Mouse (Mus musculus): Measurements from ENCODE around the gene Ifi207. TPM values are rescaled to one million over a fixed set of nuclear protein-coding genes. Genes with fewer than 3 reads are reported as not detected.
"Not testable (repeated sequence)": the region's sequence is repeated elsewhere in the genome, so short reads cannot be mapped to it uniquely, and the experiment has no call there.

Gene Ifi207
- 0.25 and 0.75 TPM in 2 replicates for total RNA-seq (2017)

- ATAC-seq (replicated peaks in 1 of 2; ENCODE audit: insufficient read depth in 1 of 2, low FRiP score in 2 of 2, low TSS enrichment in 1 of 2, low read depth in 1 of 2, poor library complexity in 2 of 2, severe bottlenecking in 2 of 2), result peak; percentile 42; a peak in 3 of 4 replicates
Observed at GRCm38 (mm10) chr1:173741656-173742055, at the start of gene Ifi207. Gene Ifi207, minus strand, starts transcription at chr1:173741747.

GRCm38 (mm10) chr1:173773457-173773856, 31.9 kb upstream of the Ifi207 start:
- ATAC-seq (replicated peaks in 1 of 2; ENCODE audit: insufficient read depth in 1 of 2, low FRiP score in 2 of 2, low TSS enrichment in 1 of 2, low read depth in 1 of 2, poor library complexity in 2 of 2, severe bottlenecking in 2 of 2), result not testable (repeated sequence)

- ATAC-seq (replicated peaks in 1 of 2; ENCODE audit: insufficient read depth in 1 of 2, low FRiP score in 2 of 2, low TSS enrichment in 1 of 2, low read depth in 1 of 2, poor library complexity in 2 of 2, severe bottlenecking in 2 of 2), result peak; percentile 82 to 86
Observed at GRCm38 (mm10) chr1:173766848-173767617, 25.5 kb upstream of the Ifi207 start, which contains the start of gene Ifi204. Gene Ifi204, minus strand, starts transcription at chr1:173766943.

GRCm38 (mm10) chr1:173760032-173760431, 18.5 kb upstream of the Ifi207 start:
- ATAC-seq (replicated peaks in 1 of 2; ENCODE audit: insufficient read depth in 1 of 2, low FRiP score in 2 of 2, low TSS enrichment in 1 of 2, low read depth in 1 of 2, poor library complexity in 2 of 2, severe bottlenecking in 2 of 2), result not testable (repeated sequence)

GRCm38 (mm10) chr1:173742262-173742661, 715 bp upstream of the Ifi207 start:
- ATAC-seq (replicated peaks in 1 of 2; ENCODE audit: insufficient read depth in 1 of 2, low FRiP score in 2 of 2, low TSS enrichment in 1 of 2, low read depth in 1 of 2, poor library complexity in 2 of 2, severe bottlenecking in 2 of 2), result no peak; a peak in 1 of 4 replicates

- ATAC-seq (replicated peaks in 1 of 2; ENCODE audit: insufficient read depth in 1 of 2, low FRiP score in 2 of 2, low TSS enrichment in 1 of 2, low read depth in 1 of 2, poor library complexity in 2 of 2, severe bottlenecking in 2 of 2), result no peak
Observed at GRCm38 (mm10) chr1:173740537-173740936, 1.0 kb downstream of the Ifi207 start.

GRCm38 (mm10) chr1:173736986-173737385, 4.6 kb downstream of the Ifi207 start:
- no peak for ATAC-seq (replicated peaks in 1 of 2; ENCODE audit: insufficient read depth in 1 of 2, low FRiP score in 2 of 2, low TSS enrichment in 1 of 2, low read depth in 1 of 2, poor library complexity in 2 of 2, severe bottlenecking in 2 of 2)

- ATAC-seq (replicated peaks in 1 of 2; ENCODE audit: insufficient read depth in 1 of 2, low FRiP score in 2 of 2, low TSS enrichment in 1 of 2, low read depth in 1 of 2, poor library complexity in 2 of 2, severe bottlenecking in 2 of 2), result not testable (repeated sequence)
Observed at GRCm38 (mm10) chr1:173735015-173735414, 6.5 kb downstream of the Ifi207 start.

GRCm38 (mm10) chr1:173733219-173733618, 8.3 kb downstream of the Ifi207 start:
- ATAC-seq (replicated peaks in 1 of 2; ENCODE audit: insufficient read depth in 1 of 2, low FRiP score in 2 of 2, low TSS enrichment in 1 of 2, low read depth in 1 of 2, poor library complexity in 2 of 2, severe bottlenecking in 2 of 2), result no peak

- ATAC-seq (replicated peaks in 1 of 2; ENCODE audit: insufficient read depth in 1 of 2, low FRiP score in 2 of 2, low TSS enrichment in 1 of 2, low read depth in 1 of 2, poor library complexity in 2 of 2, severe bottlenecking in 2 of 2), result peak in 1 of 2 experiments; percentile 39; a peak in 1 of 4 replicates
Observed at GRCm38 (mm10) chr1:173694270-173694669, 47.3 kb downstream of the Ifi207 start.

- ATAC-seq (replicated peaks in 1 of 2; ENCODE audit: insufficient read depth in 1 of 2, low FRiP score in 2 of 2, low TSS enrichment in 1 of 2, low read depth in 1 of 2, poor library complexity in 2 of 2, severe bottlenecking in 2 of 2), result not testable (repeated sequence)
Observed at GRCm38 (mm10) chr1:173678605-173679004, 62.9 kb downstream of the Ifi207 start.

- ATAC-seq (replicated peaks in 1 of 2; ENCODE audit: insufficient read depth in 1 of 2, low FRiP score in 2 of 2, low TSS enrichment in 1 of 2, low read depth in 1 of 2, poor library complexity in 2 of 2, severe bottlenecking in 2 of 2), result peak; percentile 62 to 78; a peak in 3 of 4 replicates
Observed at GRCm38 (mm10) chr1:173673458-173674097, 68.0 kb downstream of the Ifi207 start, which contains the start of gene Ifi208. Gene Ifi208, plus strand, starts transcription at chr1:173673675.

Other genes with a start within 250 kb of the Ifi207 start
- gene Ifi214, start 205.8 kb downstream of the Ifi207 start, total RNA-seq (2017), result 1.2 TPM in 1 of 2 replicates, not detected in the other
- gene Ifi213, start 142.5 kb downstream of the Ifi207 start, total RNA-seq (2017), result 3.8 and 17.5 TPM in 2 replicates
- gene Ifi209, start 110.8 kb downstream of the Ifi207 start, total RNA-seq (2017), result 13.1 and 15.7 TPM in 2 replicates
- gene Ifi208, start 68.1 kb downstream of the Ifi207 start, total RNA-seq (2017), result 1.5 TPM in 1 of 2 replicates, not detected in the other
- 1.5 and 13.1 TPM in 2 replicates for gene Ifi204, start 25.2 kb upstream of the Ifi207 start, total RNA-seq (2017)
- gene Ifi211, start 171.3 kb upstream of the Ifi207 start, total RNA-seq (2017), result 4.3 TPM in 1 of 2 replicates, not detected in the other
- 280 and 342 TPM in 2 replicates for gene Mndal, start 200.7 kb upstream of the Ifi207 start, total RNA-seq (2017)
- gene Ifi203, start 200.9 kb upstream of the Ifi207 start, total RNA-seq (2017), result 158 and 228 TPM in 2 replicates
- gene Ifi202b, start 241.0 kb upstream of the Ifi207 start, total RNA-seq (2017), result not detected in 2 replicates

Data from hematopoietic stem cell, adult 5-6 weeks (primary cell).